Mouse (Mus musculus): ENCODE data around the gene Blzf1.

The Blzf1 gene

GRCm38 (mm10) chr1:164241494-164241893 lies 65.8 kb downstream of the Blzf1 start:
- DNase-seq (ENCODE audit: extremely low spot score, low spot score) = no peak
